Mouse (Mus musculus) ovary, postnatal 10 days (tissue): ENCODE measurements at regions not wholly inside any gene's neighbourhood (a gene's known extent, or its start where the extent isn't known, plus 50 kb on each side); places are given as distances from the start of the nearest gene placed in this dataset.

Experiments
- DNase-seq: peaks from one replicate; pipeline ENCODE4 v3.0.0; 2022; ENCODE audit warnings: low spot score

- DNase-seq, result no peak
These were observed 1039.5 kb upstream of the Ddx18 start for GRCm38 (mm10) chr1:122607309-122607708.

- DNase-seq, result no peak
These were observed 1008.2 kb upstream of the Ddx18 start for GRCm38 (mm10) chr1:122575954-122576353.

GRCm38 (mm10) chr1:122551596-122551995 is 983.8 kb upstream of the Ddx18 start:
- DNase-seq, result no peak

- no peak for DNase-seq
These were observed 941.8 kb upstream of the Ddx18 start for GRCm38 (mm10) chr1:122509580-122509979.

GRCm38 (mm10) chr1:122501707-122502106 is 933.9 kb upstream of the Ddx18 start:
- DNase-seq, result no peak

GRCm38 (mm10) chr1:122478003-122478402 is 910.2 kb upstream of the Ddx18 start:
- no peak for DNase-seq

GRCm38 (mm10) chr1:122463931-122464330 is 896.1 kb upstream of the Ddx18 start:
- DNase-seq, result no peak

GRCm38 (mm10) chr1:122459056-122459455 is 891.3 kb upstream of the Ddx18 start:
- no peak for DNase-seq

- no peak for DNase-seq
These were observed 887.1 kb upstream of the Ddx18 start for GRCm38 (mm10) chr1:122454881-122455280.

- DNase-seq, result no peak
These were observed 885.8 kb upstream of the Ddx18 start for GRCm38 (mm10) chr1:122453617-122454016.

- no peak for DNase-seq
These were observed 871.6 kb upstream of the Ddx18 start for GRCm38 (mm10) chr1:122439358-122439757.

- no peak for DNase-seq
These were observed 855.7 kb upstream of the Ddx18 start for GRCm38 (mm10) chr1:122423503-122423902.

GRCm38 (mm10) chr1:122396342-122396741 is 828.6 kb upstream of the Ddx18 start:
- DNase-seq, result no peak

- DNase-seq, result no peak
These were observed 826.0 kb upstream of the Ddx18 start for GRCm38 (mm10) chr1:122393660-122394355.

- peak; percentile 100 for DNase-seq
These were observed 789.2 kb upstream of the Ddx18 start for GRCm38 (mm10) chr1:122357015-122357414.

- no peak for DNase-seq
These were observed 783.7 kb upstream of the Ddx18 start for GRCm38 (mm10) chr1:122351530-122351929.

- no peak for DNase-seq
These were observed 765.5 kb upstream of the Ddx18 start for GRCm38 (mm10) chr1:122333267-122333666.

- no peak for DNase-seq
These were observed 760.5 kb upstream of the Ddx18 start for GRCm38 (mm10) chr1:122328276-122328675.
